Mouse (Mus musculus) cortical plate, adult 2 months (tissue): ENCODE measurements around the gene Tmem30a.

Experiments
- CTCF ChIP-seq: fragments of 200-500 bp; IDR thresholded peaks from 2 replicates; pipeline ENCODE4 v1.5.1; 2011; ENCODE audit warnings: mild to moderate bottlenecking, control low read depth, low read length; ENCODE audit not compliant: insufficient read depth; ENCODE audit errors: extremely low read depth
- POLR2A ChIP-seq: fragments of 200-500 bp; IDR thresholded peaks from 2 replicates; pipeline ENCODE4 v1.6.1; 2011; ENCODE audit warnings: mild to moderate bottlenecking, low read length, control low read depth; ENCODE audit not compliant: insufficient read depth; ENCODE audit errors: extremely low read depth

DNA sequence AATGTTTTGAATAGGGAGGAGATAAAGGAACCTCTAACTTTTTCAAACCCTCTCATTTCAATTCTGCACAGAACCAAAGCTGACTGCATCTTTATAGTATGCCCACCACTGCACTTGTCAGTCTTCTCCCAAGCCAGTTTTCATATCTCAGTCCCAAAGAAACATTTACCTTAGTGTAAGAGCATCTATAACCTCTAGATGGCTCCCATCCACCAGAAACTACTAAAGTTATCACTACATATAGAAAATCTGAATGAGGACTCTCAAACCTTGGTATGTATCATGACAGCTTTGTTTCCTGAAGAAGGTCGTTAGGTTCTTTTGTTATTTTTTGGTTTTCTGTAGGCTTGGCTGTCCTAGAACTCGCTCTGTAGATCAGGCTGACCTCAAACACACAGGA, 14.0 kb downstream of the Tmem30a start:
- TF ChIP-seq CTCF (no peak), POLR2A (no peak)
